Mouse (Mus musculus): ENCODE data around the gene Hic2.

- TF ChIP-seq CTCF (IDR thresholded peaks at IDR 0.05; ENCODE audit: low read depth) (no peak), EP300 (optimal IDR thresholded peaks at IDR 0.05) (no peak)
Measured at GRCm38 (mm10) chr16:17185475-17185874, 47.9 kb upstream of the Hic2 start.
